Mouse (Mus musculus): ENCODE measurements at regions not wholly inside any gene's neighbourhood (a gene's known extent, or its start where the extent isn't known, plus 50 kb on each side); places are given as distances from the start of the nearest gene placed in this dataset.

- Histone ChIP-seq H3ac (ENCODE audit: control insufficient read depth, insufficient read length, low read depth) (no peak overlapping the region), H3K79me2 (ENCODE audit: control insufficient read depth, insufficient read depth) (no peaks in the 10 kb centered on the region), H3K79me3 (ENCODE audit: low read depth) (no peaks in the 10 kb centered on the region), H3K36me3 (ENCODE audit: control insufficient read depth, insufficient read depth) (no peaks in the 10 kb centered on the region), H3K27me3 (ENCODE audit: control insufficient read depth, insufficient read depth, insufficient read length) (no peaks in the 10 kb centered on the region), H3K4me3 (ENCODE audit: insufficient read depth, poor library complexity, severe bottlenecking) (no peak overlapping the region)
- TF ChIP-seq MAX (IDR thresholded peaks at IDR 0.05) (no peak), MYOD1 (IDR thresholded peaks at IDR 0.05; ENCODE audit: control insufficient read depth, insufficient read length, low read depth) (no peak), CEBPB (IDR thresholded peaks at IDR 0.05; ENCODE audit: low read depth) (no peak), USF1 (IDR thresholded peaks at IDR 0.05; ENCODE audit: low read depth) (no peak), MYOG (IDR thresholded peaks at IDR 0.05; ENCODE audit: control insufficient read depth, extremely low read depth, insufficient read length) (no peak), CTCF (IDR thresholded peaks at IDR 0.05; ENCODE audit: control insufficient read depth, insufficient read depth, insufficient read length) (no peak), FOSL1 (IDR thresholded peaks at IDR 0.05; ENCODE audit: insufficient read depth, low read length, poor library complexity, severe bottlenecking) (no peak)
Measured at GRCm38 (mm10) chr10:44864191-44864747, 202.7 kb upstream of the Prep start.

- Histone ChIP-seq H3ac (ENCODE audit: control insufficient read depth, insufficient read length, low read depth) (no peak overlapping the region), H3K36me3 (ENCODE audit: control insufficient read depth, insufficient read depth) (no peaks in the 10 kb centered on the region), H3K79me3 (ENCODE audit: low read depth) (no peaks in the 10 kb centered on the region), H3K27me3 (ENCODE audit: control insufficient read depth, insufficient read depth, insufficient read length) (no peaks in the 10 kb centered on the region), H3K4me3 (ENCODE audit: insufficient read depth, poor library complexity, severe bottlenecking) (no peak overlapping the region), H3K79me2 (ENCODE audit: control insufficient read depth, insufficient read depth) (no peaks in the 10 kb centered on the region)
- no peak for TF ChIP-seq MYOD1 (IDR thresholded peaks at IDR 0.05; ENCODE audit: control insufficient read depth, insufficient read length, low read depth)
- TF ChIP-seq CTCF (IDR thresholded peaks at IDR 0.05; ENCODE audit: control insufficient read depth, insufficient read depth, insufficient read length): no peak
- no peak for TF ChIP-seq MYOG (IDR thresholded peaks at IDR 0.05; ENCODE audit: control insufficient read depth, extremely low read depth, insufficient read length)
Measured at GRCm38 (mm10) chr10:44862360-44862674, 204.7 kb upstream of the Prep start.

- TF ChIP-seq CTCF (IDR thresholded peaks at IDR 0.05; ENCODE audit: control insufficient read depth, insufficient read depth, insufficient read length) (no peak), FOSL1 (IDR thresholded peaks at IDR 0.05; ENCODE audit: insufficient read depth, low read length, poor library complexity, severe bottlenecking) (no peak), CEBPB (IDR thresholded peaks at IDR 0.05; ENCODE audit: low read depth) (no peak), MAX (IDR thresholded peaks at IDR 0.05) (no peak), USF1 (IDR thresholded peaks at IDR 0.05; ENCODE audit: low read depth) (no peak), MYOD1 (IDR thresholded peaks at IDR 0.05; ENCODE audit: control insufficient read depth, insufficient read length, low read depth) (no peak), MYOG (IDR thresholded peaks at IDR 0.05; ENCODE audit: control insufficient read depth, extremely low read depth, insufficient read length) (no peak)
- no peak overlapping the region for H3K4me3 ChIP-seq (ENCODE audit: insufficient read depth, poor library complexity, severe bottlenecking)
- H3K27me3 ChIP-seq (ENCODE audit: control insufficient read depth, insufficient read depth, insufficient read length): no peaks in the 10 kb centered on the region
- H3ac ChIP-seq (ENCODE audit: control insufficient read depth, insufficient read length, low read depth): no peak overlapping the region
- no peaks in the 10 kb centered on the region for H3K79me3 ChIP-seq (ENCODE audit: low read depth)
- H3K36me3 ChIP-seq (ENCODE audit: control insufficient read depth, insufficient read depth): no peaks in the 10 kb centered on the region
- H3K79me2 ChIP-seq (ENCODE audit: control insufficient read depth, insufficient read depth): no peaks in the 10 kb centered on the region
Measured at GRCm38 (mm10) chr10:44861671-44862359, 205.2 kb upstream of the Prep start.

- Histone ChIP-seq H3K79me2 (ENCODE audit: control insufficient read depth, insufficient read depth) (no peaks in the 10 kb centered on the region), H3K4me3 (ENCODE audit: insufficient read depth, poor library complexity, severe bottlenecking) (no peak overlapping the region), H3K36me3 (ENCODE audit: control insufficient read depth, insufficient read depth) (no peaks in the 10 kb centered on the region), H3K79me3 (ENCODE audit: low read depth) (no peaks in the 10 kb centered on the region), H3K27me3 (ENCODE audit: control insufficient read depth, insufficient read depth, insufficient read length) (no peaks in the 10 kb centered on the region), H3ac (ENCODE audit: control insufficient read depth, insufficient read length, low read depth) (no peak overlapping the region)
- TF ChIP-seq CEBPB (IDR thresholded peaks at IDR 0.05; ENCODE audit: low read depth) (no peak), USF1 (IDR thresholded peaks at IDR 0.05; ENCODE audit: low read depth) (no peak), FOSL1 (IDR thresholded peaks at IDR 0.05; ENCODE audit: insufficient read depth, low read length, poor library complexity, severe bottlenecking) (no peak), MYOD1 (IDR thresholded peaks at IDR 0.05; ENCODE audit: control insufficient read depth, insufficient read length, low read depth) (no peak), CTCF (IDR thresholded peaks at IDR 0.05; ENCODE audit: control insufficient read depth, insufficient read depth, insufficient read length) (no peak), MAX (IDR thresholded peaks at IDR 0.05) (no peak), MYOG (IDR thresholded peaks at IDR 0.05; ENCODE audit: control insufficient read depth, extremely low read depth, insufficient read length) (no peak)
Measured at GRCm38 (mm10) chr10:44857444-44857843, 209.6 kb upstream of the Prep start.

GRCm38 (mm10) chr10:44854109-44854508 is 212.9 kb upstream of the Prep start:
- no peak overlapping the region for H3ac ChIP-seq (ENCODE audit: control insufficient read depth, insufficient read length, low read depth)
- no peak overlapping the region for H3K4me3 ChIP-seq (ENCODE audit: insufficient read depth, poor library complexity, severe bottlenecking)
- no peaks in the 10 kb centered on the region for H3K79me3 ChIP-seq (ENCODE audit: low read depth)
- no peaks in the 10 kb centered on the region for H3K36me3 ChIP-seq (ENCODE audit: control insufficient read depth, insufficient read depth)
- TF ChIP-seq MYOD1 (IDR thresholded peaks at IDR 0.05; ENCODE audit: control insufficient read depth, insufficient read length, low read depth) (no peak), CTCF (IDR thresholded peaks at IDR 0.05; ENCODE audit: control insufficient read depth, insufficient read depth, insufficient read length) (no peak)
- no peaks in the 10 kb centered on the region for H3K27me3 ChIP-seq (ENCODE audit: control insufficient read depth, insufficient read depth, insufficient read length)
- no peaks in the 10 kb centered on the region for H3K79me2 ChIP-seq (ENCODE audit: control insufficient read depth, insufficient read depth)

- no peaks in the 10 kb centered on the region for H3K79me2 ChIP-seq (ENCODE audit: control insufficient read depth, insufficient read depth)
- H3ac ChIP-seq (ENCODE audit: control insufficient read depth, insufficient read length, low read depth): no peak overlapping the region
- no peak for TF ChIP-seq MYOG (IDR thresholded peaks at IDR 0.05; ENCODE audit: control insufficient read depth, extremely low read depth, insufficient read length)
- no peak for TF ChIP-seq MAX (IDR thresholded peaks at IDR 0.05)
- no peak for TF ChIP-seq CEBPB (IDR thresholded peaks at IDR 0.05; ENCODE audit: low read depth)
- no peak for TF ChIP-seq CTCF (IDR thresholded peaks at IDR 0.05; ENCODE audit: control insufficient read depth, insufficient read depth, insufficient read length)
- no peak for TF ChIP-seq FOSL1 (IDR thresholded peaks at IDR 0.05; ENCODE audit: insufficient read depth, low read length, poor library complexity, severe bottlenecking)
- TF ChIP-seq MYOD1 (IDR thresholded peaks at IDR 0.05; ENCODE audit: control insufficient read depth, insufficient read length, low read depth): no peak
- TF ChIP-seq USF1 (IDR thresholded peaks at IDR 0.05; ENCODE audit: low read depth): no peak
- no peak overlapping the region for H3K4me3 ChIP-seq (ENCODE audit: insufficient read depth, poor library complexity, severe bottlenecking)
- H3K27me3 ChIP-seq (ENCODE audit: control insufficient read depth, insufficient read depth, insufficient read length): no peaks in the 10 kb centered on the region
- H3K36me3 ChIP-seq (ENCODE audit: control insufficient read depth, insufficient read depth): no peaks in the 10 kb centered on the region
- H3K79me3 ChIP-seq (ENCODE audit: low read depth): no peaks in the 10 kb centered on the region
Measured at GRCm38 (mm10) chr10:44849016-44849415, 218.0 kb upstream of the Prep start.
